Mouse (Mus musculus) stomach, embryonic 16.5 days (tissue): ENCODE results near the gene Bcat1. TPM values are rescaled to one million over a fixed set of nuclear protein-coding genes. Genes with fewer than 3 reads are reported as not detected.
A peak's percentile ranks its signal among the peaks of the same experiment; 100 is the strongest.

Source experiments
- ATAC-seq: fragments of 200-750 bp; cut with Nextera tagmentation; 2 replicates; pipeline ENCODE4 v1.8.0; 2017; ENCODE audit warnings: moderate number of reproducible peaks, moderate TSS enrichment; ENCODE audit not compliant: insufficient read depth, low FRiP score
- H3K27ac ChIP-seq: fragments of 300-500 bp; sonication (generic); 2 replicates; pipeline ENCODE4 v1.5.1; 2014; ENCODE audit warnings: low read length
- H3K27me3 ChIP-seq: fragments of 300-500 bp; sonication (generic); 2 replicates; pipeline ENCODE4 v1.6.1; 2014; ENCODE audit warnings: low read length, control low read depth, mixed read lengths; ENCODE audit not compliant: control insufficient read depth, insufficient read depth
- H3K36me3 ChIP-seq: fragments of 300-500 bp; sonication (generic); 2 replicates; pipeline ENCODE4 v1.6.1; 2014; ENCODE audit warnings: low read length; ENCODE audit not compliant: control insufficient read depth, insufficient read depth
- H3K4me1 ChIP-seq: fragments of 300-500 bp; sonication (generic); 2 replicates; pipeline ENCODE4 v1.6.1; 2014; ENCODE audit warnings: low read length, control low read depth, mixed read lengths; ENCODE audit not compliant: control insufficient read depth, insufficient read depth
- H3K4me2 ChIP-seq: fragments of 300-500 bp; sonication (generic); 2 replicates; pipeline ENCODE4 v1.6.1; 2014; ENCODE audit warnings: low read depth, low read length, mixed read lengths
- H3K4me3 ChIP-seq: fragments of 300-500 bp; sonication (generic); replicated peaks from 2 replicates; pipeline ENCODE4 v1.5.1; 2014; ENCODE audit warnings: mild to moderate bottlenecking, low read length
- H3K9ac ChIP-seq: fragments of 300-500 bp; sonication (generic); 2 replicates; pipeline ENCODE4 v1.6.1; 2014; ENCODE audit warnings: low read length
- H3K9me3 ChIP-seq: fragments of 300-500 bp; sonication (generic); replicated peaks from 2 replicates; pipeline ENCODE4 v1.6.1; 2016; ENCODE audit warnings: low read length, control low read depth; ENCODE audit not compliant: control insufficient read depth
- WGBS: fragments of 180-500 bp; shearing (Covaris S2); extraction: QIAGEN DNeasy Blood & Tissue Kit; methylation state at CpG from one replicate; pipeline ENCODE4 v1.1.7; 2014; 5-methylcytosine and 5-hydroxymethylcytosine counted together
- polyA plus RNA-seq: library from polyadenylated mRNA; unstranded; fragments of >200 nt; fragmentation: Nextera tagmentation; extraction: Ambion mirVana; gene quantifications from 2 replicates; pipeline ENCODE4 v1.2.1, GENCODE M21; 2015

Bcat1 gene
- polyA plus RNA-seq, 1 experiment from 2014 or later: 15.9 TPM

DNA sequence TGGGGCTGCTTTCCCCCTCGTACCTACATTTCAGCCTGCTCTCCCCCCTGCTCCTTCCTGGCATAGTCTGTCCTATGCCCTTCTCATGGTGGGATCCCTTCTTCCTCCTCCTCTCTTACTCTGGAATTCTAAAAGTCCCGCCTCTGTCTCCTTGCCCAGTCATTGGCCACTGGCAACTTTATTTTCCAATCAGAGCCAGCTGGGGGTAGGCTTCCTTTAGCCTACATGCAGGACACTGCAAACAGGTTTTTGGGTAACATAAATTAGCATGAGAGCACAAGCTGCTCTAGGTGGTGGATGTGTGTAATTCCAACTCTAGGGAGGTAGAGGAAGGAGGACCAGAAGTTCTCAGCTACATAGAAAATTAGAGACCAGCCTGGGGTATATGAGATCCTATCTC, 44.1 kb upstream of the Bcat1 start:
- Histone ChIP-seq H3K36me3 (no peaks in the 10 kb centered on the region), H3K4me3 (no peak overlapping the region), H3K27ac (no peak overlapping the region), H3K27me3 (no peaks in the 10 kb centered on the region), H3K4me2 (no peak overlapping the region), H3K9me3 (no peaks in the 10 kb centered on the region), H3K4me1 (peaks cover 21% of the 10 kb centered on the region), H3K9ac (no peak overlapping the region)
- WGBS: 67% methylated on average over 2 of the region's 2 CpGs
- no peak for ATAC-seq

DNA sequence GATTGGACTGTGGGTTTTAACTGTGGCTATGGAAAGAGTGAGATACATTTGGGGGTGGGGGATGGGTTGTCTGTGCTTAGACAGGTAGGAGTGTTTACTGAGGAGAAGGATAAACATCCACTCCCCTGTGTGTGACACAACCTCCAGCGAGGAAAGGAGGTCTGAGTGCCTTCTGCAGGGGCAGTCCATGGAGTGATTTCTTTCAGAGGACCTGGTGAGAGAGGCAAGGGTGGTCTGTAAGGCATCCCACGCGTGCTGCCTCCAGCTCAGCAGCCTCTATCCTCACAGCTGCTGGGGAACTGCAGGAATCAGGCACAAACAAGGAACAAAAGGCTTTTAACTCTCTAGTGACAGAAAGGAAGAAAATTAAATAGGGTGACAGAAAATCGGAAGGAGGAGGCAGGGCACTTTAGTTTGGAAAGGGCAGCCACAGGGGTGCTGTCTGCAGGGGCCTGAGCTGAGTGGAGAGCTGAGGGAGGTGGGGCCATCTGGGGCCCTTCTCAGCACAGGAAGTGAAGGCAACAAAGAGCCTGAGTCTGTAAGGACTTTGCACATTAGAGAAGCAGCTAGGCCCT, 40.2 kb upstream of the Bcat1 start:
- peak overlapping the region; percentile 54 for H3K9ac ChIP-seq
- ATAC-seq: peak; percentile 65; the same call in 1 of the 2 replicates

DNA sequence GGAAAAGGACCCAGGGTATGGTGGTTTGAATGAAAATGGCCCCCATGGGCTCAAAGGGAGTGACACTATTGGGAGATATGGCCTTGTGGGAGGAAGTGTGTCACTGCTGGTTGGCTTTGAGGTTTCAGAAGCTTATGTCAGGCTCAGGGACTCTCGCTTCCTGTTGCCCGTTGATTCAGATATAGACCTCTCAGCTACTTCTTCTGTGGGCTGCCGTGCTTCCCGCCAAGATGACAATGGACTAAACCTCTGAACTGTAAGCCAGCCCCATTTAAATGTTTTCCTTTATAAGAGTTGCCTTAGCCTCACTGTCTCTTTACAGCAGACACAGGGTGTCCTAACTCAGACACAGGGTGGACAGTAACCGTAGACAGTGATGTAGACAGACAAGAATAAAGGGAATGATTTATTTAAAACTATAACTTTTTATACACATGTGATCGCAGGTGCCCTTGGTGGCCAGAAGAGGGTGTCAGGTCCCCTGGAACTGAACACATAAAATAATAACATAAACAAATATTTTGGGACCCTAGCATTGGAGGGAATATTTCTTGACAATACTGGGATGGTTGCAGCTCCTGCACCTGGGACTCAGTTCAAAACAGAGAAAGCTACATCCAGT, 39.6 kb upstream of the Bcat1 start, which contains the start of gene Lrmp:
TSS of gene Lrmp (plus strand) at position 178 of the 622 bp plus-strand sequence.
- Histone ChIP-seq H3K9me3 (no peaks in the 10 kb centered on the region), H3K27ac (no peak within 1 kb of the TSS), H3K27me3 (no peaks in the 10 kb centered on the region), H3K9ac (peak within 1 kb of the TSS; percentile 54), H3K4me1 (peaks cover 11% of the 10 kb centered on the region), H3K4me2 (no peak within 1 kb of the TSS), H3K4me3 (no peak within 1 kb of the TSS), H3K36me3 (no peaks in the 10 kb centered on the region)
- WGBS: 72% methylated on average over 6 of the region's 6 CpGs
- no peak for ATAC-seq

More for the DNA sequence above, 40.2 kb upstream of the Bcat1 start:
- WGBS: 14% methylated on average over 4 of the region's 4 CpGs
- no peaks in the 10 kb centered on the region for H3K9me3 ChIP-seq
- H3K27me3 ChIP-seq: no peaks in the 10 kb centered on the region
- no peaks in the 10 kb centered on the region for H3K36me3 ChIP-seq
- no peak overlapping the region for H3K27ac ChIP-seq
- no peak overlapping the region for H3K4me3 ChIP-seq
- H3K4me1 ChIP-seq: peaks cover 17% of the 10 kb centered on the region
- no peak overlapping the region for H3K4me2 ChIP-seq

DNA sequence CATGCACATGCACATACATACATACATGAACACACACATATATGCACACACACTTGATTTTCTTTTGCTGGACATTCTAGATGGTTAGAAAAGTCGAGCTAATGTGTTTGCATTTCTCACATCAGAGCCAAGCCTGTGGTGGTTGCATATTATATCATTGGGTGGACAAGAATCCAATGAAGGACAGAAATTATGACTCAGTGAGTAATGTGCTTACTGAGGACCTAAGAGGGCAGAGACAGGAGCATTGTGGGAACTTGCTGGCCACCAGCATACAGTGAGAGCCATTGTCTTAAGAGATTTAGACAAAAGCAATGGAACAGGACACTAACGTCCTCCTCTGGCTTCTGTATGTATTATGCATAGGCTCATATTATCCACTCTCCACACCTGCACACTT, 38.6 kb upstream of the Bcat1 start:
- H3K9ac ChIP-seq: no peak overlapping the region
- H3K9me3 ChIP-seq: no peaks in the 10 kb centered on the region
- ATAC-seq: no peak
- 60% methylated on average over 2 of the region's 2 CpGs for WGBS
- no peak overlapping the region for H3K4me3 ChIP-seq
- no peak overlapping the region for H3K27ac ChIP-seq
- H3K4me2 ChIP-seq: no peak overlapping the region
- peaks cover 9% of the 10 kb centered on the region for H3K4me1 ChIP-seq
- H3K36me3 ChIP-seq: no peaks in the 10 kb centered on the region
- H3K27me3 ChIP-seq: no peaks in the 10 kb centered on the region

DNA sequence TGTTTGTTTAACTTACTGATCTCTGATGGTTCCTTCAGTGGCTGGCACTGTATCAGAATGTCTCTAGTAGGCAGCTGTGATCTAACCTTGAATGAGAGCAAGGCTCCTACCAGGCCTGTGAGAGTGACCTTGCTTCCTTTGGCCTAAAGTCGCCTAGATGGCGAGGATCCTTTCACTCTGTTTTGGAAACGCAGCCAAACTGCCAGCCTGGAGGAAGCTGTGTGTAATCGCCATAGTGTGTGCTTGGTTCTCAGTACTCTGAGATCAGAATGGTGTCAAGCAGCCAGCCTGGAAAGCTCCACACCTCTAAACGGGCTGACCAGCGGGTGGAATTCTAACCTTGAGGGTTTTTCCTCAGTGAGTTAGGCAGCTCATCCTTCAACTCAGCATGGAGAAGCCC, 36.9 kb upstream of the Bcat1 start:
- WGBS: 51% methylated on average over 6 of the region's 6 CpGs

DNA sequence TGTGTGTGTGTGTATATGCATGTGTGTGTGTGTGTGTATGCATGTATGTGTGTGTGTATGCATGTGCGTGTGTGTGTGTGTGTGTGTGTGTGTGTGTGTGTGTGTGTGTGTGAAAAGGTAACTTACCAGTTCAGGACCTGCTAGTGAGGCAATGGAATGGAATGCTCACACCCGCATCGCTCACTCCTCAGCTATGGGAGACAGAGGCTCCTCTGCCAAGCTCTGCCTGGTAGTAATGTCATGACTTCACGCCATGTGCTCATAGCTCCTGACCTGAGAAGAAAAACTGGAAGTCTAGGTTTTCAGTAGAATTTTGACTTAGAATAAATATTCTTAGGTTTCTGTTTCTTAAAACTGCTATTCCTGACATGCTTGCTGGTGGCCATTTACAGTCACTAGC, 34.8 kb upstream of the Bcat1 start:
- no peak overlapping the region for H3K27ac ChIP-seq
- no peak overlapping the region for H3K4me2 ChIP-seq

More for the DNA sequence above, 36.9 kb upstream of the Bcat1 start:
- no peak overlapping the region for H3K27ac ChIP-seq
- H3K4me2 ChIP-seq: no peak overlapping the region
- ATAC-seq: no peak
- no peaks in the 10 kb centered on the region for H3K36me3 ChIP-seq
- no peak overlapping the region for H3K9ac ChIP-seq
- H3K27me3 ChIP-seq: no peaks in the 10 kb centered on the region
- H3K9me3 ChIP-seq: no peaks in the 10 kb centered on the region
- no peak overlapping the region for H3K4me3 ChIP-seq
- H3K4me1 ChIP-seq: peaks cover 9% of the 10 kb centered on the region

DNA sequence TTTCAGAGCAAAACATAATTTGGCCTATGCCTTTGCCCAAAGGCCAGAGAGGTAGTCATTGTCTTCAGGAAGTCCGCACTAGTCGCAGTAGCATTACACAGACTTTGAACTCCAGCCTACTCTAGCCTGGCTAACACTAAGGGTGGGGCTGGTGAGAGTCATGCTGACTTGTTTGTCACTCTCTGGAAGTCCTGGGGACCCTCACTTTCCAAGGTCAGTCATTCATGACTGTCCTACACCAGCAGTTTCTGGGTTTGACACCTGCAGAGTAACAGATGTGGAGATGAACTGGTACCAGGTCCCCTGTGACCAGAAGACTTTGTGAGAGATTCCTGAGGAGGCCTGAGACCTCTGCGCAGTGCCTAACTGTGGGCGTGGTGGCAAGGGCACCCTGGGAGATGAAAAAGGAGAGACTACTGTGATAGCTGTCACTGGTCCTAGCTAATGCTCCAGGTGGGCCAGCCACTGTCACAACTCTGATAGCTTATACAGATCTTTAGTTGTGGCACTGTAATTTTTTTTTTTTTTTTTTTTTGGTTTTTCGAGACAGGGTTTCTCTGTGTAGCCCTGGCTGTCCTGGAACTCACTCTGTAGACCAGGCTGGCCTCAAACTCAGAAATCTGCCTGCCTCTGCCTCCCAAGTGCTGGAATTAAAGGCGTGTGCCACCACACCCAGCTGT, 30.3 kb upstream of the Bcat1 start:
- ATAC-seq: no peak
- 90% methylated on average over 6 of the region's 6 CpGs for WGBS

More for the DNA sequence above, 34.8 kb upstream of the Bcat1 start:
- H3K4me1 ChIP-seq: no peaks in the 10 kb centered on the region; the same call in 1 of the 2 replicates
- WGBS: 91% methylated on average over 4 of the region's 4 CpGs
- H3K4me3 ChIP-seq: no peak overlapping the region
- no peaks in the 10 kb centered on the region for H3K9me3 ChIP-seq
- ATAC-seq: no peak
- H3K9ac ChIP-seq: no peak overlapping the region
- no peaks in the 10 kb centered on the region for H3K27me3 ChIP-seq
- H3K36me3 ChIP-seq: no peaks in the 10 kb centered on the region

DNA sequence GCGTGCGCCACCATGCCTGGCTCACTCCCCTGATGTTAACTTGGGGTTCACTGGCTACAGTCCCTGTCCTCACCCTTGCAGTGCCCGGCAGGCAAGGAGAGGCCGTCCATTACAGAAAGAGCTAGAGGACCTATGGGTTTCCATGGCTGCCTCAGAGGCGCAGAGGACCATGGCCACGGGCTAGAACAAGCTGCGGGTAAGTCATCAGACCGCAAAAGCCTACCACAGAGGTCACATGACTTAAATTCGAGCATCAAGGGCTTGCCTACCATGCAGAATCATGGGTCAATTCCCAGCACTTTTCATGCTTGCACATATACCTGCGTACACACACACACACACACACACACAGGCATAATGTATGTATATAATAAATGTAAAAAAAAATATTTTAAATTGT, 29.5 kb upstream of the Bcat1 start:
- WGBS: 92% methylated on average over 10 of the region's 10 CpGs
- H3K4me1 ChIP-seq: no peaks in the 10 kb centered on the region
- H3K27ac ChIP-seq: no peak overlapping the region
- no peaks in the 10 kb centered on the region for H3K27me3 ChIP-seq
- H3K4me3 ChIP-seq: no peak overlapping the region
- H3K4me2 ChIP-seq: no peak overlapping the region
- no peaks in the 10 kb centered on the region for H3K36me3 ChIP-seq
- ATAC-seq: no peak
- no peaks in the 10 kb centered on the region for H3K9me3 ChIP-seq
- H3K9ac ChIP-seq: no peak overlapping the region

More for the DNA sequence above, 30.3 kb upstream of the Bcat1 start:
- Histone ChIP-seq H3K4me2 (no peak overlapping the region), H3K9me3 (no peaks in the 10 kb centered on the region), H3K4me1 (no peaks in the 10 kb centered on the region), H3K36me3 (no peaks in the 10 kb centered on the region), H3K9ac (no peak overlapping the region), H3K27ac (no peak overlapping the region), H3K27me3 (no peaks in the 10 kb centered on the region), H3K4me3 (no peak overlapping the region)

DNA sequence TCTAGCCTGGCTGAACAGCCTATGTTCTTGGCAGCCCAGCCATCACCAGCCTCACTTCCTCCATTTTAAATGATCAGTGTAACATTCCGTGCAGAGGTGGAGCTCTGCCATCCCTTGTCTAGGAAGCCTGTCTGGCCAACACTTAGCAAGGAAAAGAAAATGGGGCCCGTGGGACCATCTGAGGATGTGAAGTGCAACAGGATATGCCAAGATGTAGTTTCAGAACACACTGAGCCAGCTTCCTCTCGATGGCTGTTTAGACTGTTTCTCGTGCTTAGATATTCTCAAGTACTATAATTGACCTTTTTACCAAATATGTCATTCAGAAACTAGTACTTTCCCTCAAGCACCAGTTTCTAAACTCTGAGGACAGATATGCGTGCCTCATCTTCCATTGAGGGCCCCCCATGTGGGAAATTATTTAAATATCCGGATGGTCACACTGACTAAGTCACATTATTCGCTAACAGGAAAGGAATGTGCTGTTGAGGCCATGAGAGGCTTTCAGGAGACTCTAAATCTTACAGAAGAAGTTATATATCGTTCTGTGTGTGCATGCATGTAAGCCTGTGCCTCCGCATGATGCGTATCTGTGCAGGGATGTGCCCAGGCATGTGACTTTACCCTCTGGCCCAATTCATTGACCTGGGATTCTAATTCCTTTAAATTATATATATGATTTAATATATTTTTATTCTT, 28.4 kb upstream of the Bcat1 start:
- Histone ChIP-seq H3K27me3 (no peaks in the 10 kb centered on the region), H3K9ac (no peak overlapping the region), H3K4me2 (no peak overlapping the region), H3K4me1 (no peaks in the 10 kb centered on the region), H3K9me3 (no peaks in the 10 kb centered on the region), H3K36me3 (no peaks in the 10 kb centered on the region), H3K27ac (no peak overlapping the region), H3K4me3 (no peak overlapping the region)
- WGBS: 63% methylated on average over 10 of the region's 10 CpGs
- no peak for ATAC-seq
